Mouse (Mus musculus): ENCODE measurements around the gene Cenpo. TPM values are rescaled to one million over a fixed set of nuclear protein-coding genes. Genes with fewer than 3 reads are reported as not detected.

Cenpo gene
- polyA plus RNA-seq, 1 experiment from 2014 or later: 7.8 TPM

DNA sequence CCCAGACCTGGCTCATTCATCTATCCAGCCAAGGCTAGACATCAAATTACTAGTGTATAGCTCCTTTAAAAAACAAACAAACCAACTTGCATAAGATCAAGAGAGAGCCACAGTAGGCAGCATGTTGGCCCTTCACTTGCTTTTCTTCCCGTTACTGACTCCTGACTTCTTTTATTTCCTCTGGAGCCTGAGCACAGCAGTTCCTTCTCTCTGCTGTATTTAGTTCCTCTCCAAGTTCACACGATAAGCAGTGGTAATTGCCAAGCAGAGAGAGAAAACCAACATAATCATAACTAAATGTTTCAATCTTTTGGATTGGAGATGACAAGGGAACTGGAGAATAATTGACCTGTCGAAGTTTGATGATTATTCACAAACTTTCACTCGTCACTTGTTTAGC is 1.3 kb downstream of the Cenpo start:
- Histone ChIP-seq H3K27ac (replicated peaks) (no peak overlapping the region), H3K9me3 (no peaks in the 10 kb centered on the region), H3K4me3 (0 out of 2 replicates have a peak overlapping the region, but pooled peaks have one; percentile 87), H3K36me3 (0 out of 2 replicates have a peak, but pooled peaks cover 7% of the 10 kb centered on the region), H3K9ac (no peak overlapping the region), H3K4me1 (replicated peaks) (peaks cover 17% of the 10 kb centered on the region), H3K4me2 (peak overlapping the region; percentile 68), H3K27me3 (no peaks in the 10 kb centered on the region)
- 61% methylated on average over 4 of the region's 4 CpGs for WGBS
- no peak for ATAC-seq (ENCODE audit: low FRiP score, low read depth)

GRCm38 (mm10) chr12:4230156-4230555 is 3.9 kb downstream of the Cenpo start:
- ATAC-seq (ENCODE audit: low FRiP score, low read depth): no peak
- Histone ChIP-seq H3K27ac (replicated peaks) (no peak overlapping the region), H3K9ac (no peak overlapping the region), H3K4me1 (replicated peaks) (peaks cover 17% of the 10 kb centered on the region), H3K9me3 (no peaks in the 10 kb centered on the region), H3K4me3 (no peak overlapping the region), H3K27me3 (no peaks in the 10 kb centered on the region), H3K4me2 (no peak overlapping the region), H3K36me3 (peaks cover 11% of the 10 kb centered on the region)
- WGBS: 96% methylated on average over 7 of the region's 7 CpGs

GRCm38 (mm10) chr12:4212908-4213307 is 21.2 kb downstream of the Cenpo start:
- Histone ChIP-seq H3K27me3 (no peaks in the 10 kb centered on the region), H3K4me2 (no peak overlapping the region), H3K9ac (no peak overlapping the region), H3K36me3 (peaks cover 59% of the 10 kb centered on the region), H3K9me3 (no peaks in the 10 kb centered on the region), H3K4me1 (replicated peaks) (no peaks in the 10 kb centered on the region), H3K4me3 (no peak overlapping the region), H3K27ac (replicated peaks) (no peak overlapping the region)
- ATAC-seq (ENCODE audit: low FRiP score, low read depth): no peak
- WGBS: 73% methylated on average over 8 of the region's 8 CpGs

DNA sequence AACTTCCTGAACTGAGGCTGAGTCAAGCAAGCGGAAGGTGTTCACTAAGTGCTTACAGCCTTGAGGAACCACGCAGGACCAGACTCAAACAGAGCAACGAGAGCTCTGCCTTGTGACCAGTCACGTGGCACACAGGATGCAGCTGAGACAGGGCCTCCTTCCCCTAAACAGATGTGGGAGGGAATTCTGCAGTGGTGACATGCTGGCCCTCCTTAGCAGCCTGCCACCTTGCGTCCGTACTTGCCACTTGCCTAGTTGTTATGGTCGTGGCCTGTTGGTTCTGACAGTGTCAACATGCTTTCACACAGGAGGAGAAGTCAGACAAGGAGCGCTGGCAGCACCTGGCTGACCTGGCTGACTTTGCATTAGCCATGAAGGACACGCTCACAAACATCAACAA is 22.9 kb downstream of the Cenpo start:
- Histone ChIP-seq H3K36me3 (peaks cover 67% of the 10 kb centered on the region), H3K27me3 (no peaks in the 10 kb centered on the region), H3K9ac (no peak overlapping the region), H3K4me2 (no peak overlapping the region), H3K27ac (replicated peaks) (no peak overlapping the region), H3K4me3 (no peak overlapping the region), H3K9me3 (no peaks in the 10 kb centered on the region), H3K4me1 (replicated peaks) (no peaks in the 10 kb centered on the region)
- ATAC-seq (ENCODE audit: low FRiP score, low read depth): no peak
- 95% methylated on average over 9 of the region's 9 CpGs for WGBS

- H3K9me3 ChIP-seq: no peaks in the 10 kb centered on the region
- H3K9ac ChIP-seq: no peak overlapping the region
- H3K36me3 ChIP-seq: peaks cover 60% of the 10 kb centered on the region
- no peak for ATAC-seq (ENCODE audit: low FRiP score, low read depth)
- no peak overlapping the region for H3K27ac ChIP-seq (replicated peaks)
- no peaks in the 10 kb centered on the region for H3K4me1 ChIP-seq (replicated peaks)
- no peak overlapping the region for H3K4me3 ChIP-seq
- H3K27me3 ChIP-seq: no peaks in the 10 kb centered on the region
- no peak overlapping the region for H3K4me2 ChIP-seq
- WGBS: 96% methylated on average over 9 of the region's 9 CpGs
Observed at GRCm38 (mm10) chr12:4209196-4209595, 24.9 kb downstream of the Cenpo start.

DNA sequence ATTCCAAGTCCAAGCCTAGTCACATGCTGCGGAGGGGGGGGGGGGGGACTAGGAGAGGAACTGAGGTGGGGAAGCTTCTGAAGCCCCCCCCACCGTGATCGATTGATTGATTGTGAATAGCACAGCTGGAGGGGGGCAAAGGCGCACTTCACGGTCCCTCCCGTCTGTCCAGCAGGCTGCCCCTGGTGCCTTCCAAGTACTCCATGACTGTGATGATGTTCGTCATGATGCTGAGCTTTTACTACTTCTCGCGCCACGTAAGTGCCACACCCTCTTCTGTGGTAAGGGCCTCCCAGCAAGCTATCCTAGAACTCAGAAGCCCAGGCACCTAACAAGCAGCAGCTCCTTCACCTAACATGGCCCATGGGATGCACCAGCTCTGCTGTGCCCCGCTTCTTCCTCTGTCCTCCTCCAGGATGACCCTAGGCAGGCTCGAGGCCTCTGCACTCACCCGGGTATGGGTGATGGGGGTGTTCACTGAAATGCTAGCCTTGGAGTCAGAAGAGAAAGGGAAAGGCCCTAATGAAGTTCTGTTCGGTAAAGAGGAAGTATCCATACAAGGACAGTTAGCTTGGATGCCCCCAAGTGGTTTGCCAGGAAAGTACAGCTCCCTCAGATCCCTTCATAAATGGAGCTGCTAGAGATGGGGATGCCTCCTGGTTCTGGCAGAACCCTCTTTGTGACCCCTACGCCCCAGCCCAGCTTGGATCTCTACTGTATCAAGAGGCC is 25.5 kb downstream of the Cenpo start:
- Histone ChIP-seq H3K4me1 (replicated peaks) (no peaks in the 10 kb centered on the region), H3K9me3 (no peaks in the 10 kb centered on the region), H3K36me3 (peaks cover 58% of the 10 kb centered on the region), H3K4me3 (no peak overlapping the region), H3K27me3 (no peaks in the 10 kb centered on the region), H3K9ac (no peak overlapping the region), H3K27ac (replicated peaks) (no peak overlapping the region), H3K4me2 (no peak overlapping the region)
- 82% methylated on average over 15 of the region's 15 CpGs for WGBS
- no peak for ATAC-seq (ENCODE audit: low FRiP score, low read depth)

GRCm38 (mm10) chr12:4206106-4206505 is 28.0 kb downstream of the Cenpo start:
- Histone ChIP-seq H3K9ac (no peak overlapping the region), H3K4me1 (replicated peaks) (no peaks in the 10 kb centered on the region), H3K27ac (replicated peaks) (no peak overlapping the region), H3K4me3 (no peak overlapping the region), H3K36me3 (peaks cover 45% of the 10 kb centered on the region), H3K9me3 (no peaks in the 10 kb centered on the region), H3K4me2 (no peak overlapping the region), H3K27me3 (no peaks in the 10 kb centered on the region)
- WGBS: 95% methylated on average over 11 of the region's 11 CpGs
- no peak for ATAC-seq (ENCODE audit: low FRiP score, low read depth)

- no peak overlapping the region for H3K4me3 ChIP-seq
- H3K27ac ChIP-seq (replicated peaks): no peak overlapping the region
- no peak overlapping the region for H3K9ac ChIP-seq
- no peak for ATAC-seq (ENCODE audit: low FRiP score, low read depth)
- no peaks in the 10 kb centered on the region for H3K27me3 ChIP-seq
- peaks cover 47% of the 10 kb centered on the region for H3K36me3 ChIP-seq
- no peaks in the 10 kb centered on the region for H3K4me1 ChIP-seq (replicated peaks)
- no peak overlapping the region for H3K4me2 ChIP-seq
- 94% methylated on average over 4 of the region's 4 CpGs for WGBS
- H3K9me3 ChIP-seq: no peaks in the 10 kb centered on the region
Observed at GRCm38 (mm10) chr12:4202206-4202605, 31.9 kb downstream of the Cenpo start.

GRCm38 (mm10) chr12:4201454-4202200 is 32.5 kb downstream of the Cenpo start:
- Histone ChIP-seq H3K4me2 (no peak overlapping the region), H3K27ac (replicated peaks) (no peak overlapping the region), H3K9ac (no peak overlapping the region), H3K27me3 (no peaks in the 10 kb centered on the region), H3K4me3 (no peak overlapping the region), H3K9me3 (no peaks in the 10 kb centered on the region), H3K36me3 (peaks cover 45% of the 10 kb centered on the region), H3K4me1 (replicated peaks) (no peaks in the 10 kb centered on the region)
- ATAC-seq (ENCODE audit: low FRiP score, low read depth): no peak
- WGBS: 80% methylated on average over 13 of the region's 13 CpGs

GRCm38 (mm10) chr12:4199271-4199670 is 34.8 kb downstream of the Cenpo start:
- ATAC-seq (ENCODE audit: low FRiP score, low read depth): no peak

GRCm38 (mm10) chr12:4198702-4199101 is 35.4 kb downstream of the Cenpo start:
- no peak overlapping the region for H3K4me2 ChIP-seq
- no peak for ATAC-seq (ENCODE audit: low FRiP score, low read depth)
- no peaks in the 10 kb centered on the region for H3K4me1 ChIP-seq (replicated peaks)
- no peaks in the 10 kb centered on the region for H3K9me3 ChIP-seq
- H3K9ac ChIP-seq: no peak overlapping the region
- peaks cover 33% of the 10 kb centered on the region for H3K36me3 ChIP-seq
- 94% methylated on average over 4 of the region's 4 CpGs for WGBS
- no peak overlapping the region for H3K4me3 ChIP-seq
- no peaks in the 10 kb centered on the region for H3K27me3 ChIP-seq
- H3K27ac ChIP-seq (replicated peaks): no peak overlapping the region

More at GRCm38 (mm10) chr12:4199271-4199670, 34.8 kb downstream of the Cenpo start:
- Histone ChIP-seq H3K36me3 (peaks cover 35% of the 10 kb centered on the region), H3K4me1 (replicated peaks) (no peaks in the 10 kb centered on the region), H3K9ac (no peak overlapping the region), H3K4me3 (no peak overlapping the region), H3K9me3 (no peaks in the 10 kb centered on the region), H3K4me2 (no peak overlapping the region), H3K27me3 (no peaks in the 10 kb centered on the region), H3K27ac (replicated peaks) (no peak overlapping the region)
- WGBS: 90% methylated on average over 11 of the region's 11 CpGs

DNA sequence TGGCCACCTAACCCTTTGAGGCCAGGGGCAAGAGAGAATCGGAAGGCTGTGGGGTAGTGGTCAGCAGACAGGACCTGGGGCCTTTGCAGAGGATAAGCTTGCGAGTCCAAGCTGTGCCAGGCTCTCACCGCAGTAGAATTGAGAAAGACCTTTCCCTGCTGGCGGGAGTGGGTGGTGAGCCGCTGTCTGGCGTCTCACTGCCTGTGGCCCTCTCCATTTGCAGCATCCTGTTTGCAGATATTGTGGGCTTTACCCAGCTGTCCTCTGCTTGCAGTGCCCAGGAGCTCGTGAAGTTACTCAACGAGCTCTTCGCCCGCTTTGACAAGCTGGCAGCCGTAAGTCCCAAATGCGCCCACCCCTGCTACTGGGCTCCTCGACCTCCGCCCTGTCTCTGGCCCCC is 39.5 kb downstream of the Cenpo start:
- ATAC-seq (ENCODE audit: low FRiP score, low read depth): no peak
- H3K9ac ChIP-seq: no peak overlapping the region
- WGBS: 90% methylated on average over 14 of the region's 14 CpGs

More for the DNA sequence above, 39.5 kb downstream of the Cenpo start:
- H3K4me3 ChIP-seq: no peak overlapping the region
- peaks cover 16% of the 10 kb centered on the region for H3K36me3 ChIP-seq
- H3K27me3 ChIP-seq: no peaks in the 10 kb centered on the region
- H3K9me3 ChIP-seq: no peaks in the 10 kb centered on the region
- no peak overlapping the region for H3K27ac ChIP-seq (replicated peaks)
- H3K4me1 ChIP-seq (replicated peaks): no peaks in the 10 kb centered on the region
- no peak overlapping the region for H3K4me2 ChIP-seq
